Mouse (Mus musculus) bone marrow, adult 2 months (tissue): ENCODE measurements around the gene Maz. TPM values are rescaled to one million over a fixed set of nuclear protein-coding genes. Genes with fewer than 3 reads are reported as not detected.

Source experiments
- H3K27ac ChIP-seq: fragments of 200-500 bp; 2 replicates; pipeline ENCODE4 v1.5.1; 2012; ENCODE audit warnings: low read depth, mild to moderate bottlenecking, control low read depth, inconsistent platforms, low read length; ENCODE audit not compliant: control insufficient read depth, poor library complexity, insufficient read depth
- H3K4me1 ChIP-seq: fragments of 200-500 bp; 2 replicates; pipeline ENCODE4 v1.6.1; 2011; ENCODE audit warnings: low read length; ENCODE audit not compliant: control insufficient read depth, insufficient read depth
- H3K4me3 ChIP-seq: fragments of 200-500 bp; replicated peaks from 2 replicates; pipeline ENCODE3; 2011; ENCODE audit warnings: mild to moderate bottlenecking, low read depth, low read length, control low read depth; ENCODE audit not compliant: control insufficient read depth
- CTCF ChIP-seq: fragments of 200-500 bp; IDR thresholded peaks from 2 replicates; pipeline ENCODE4 v1.5.1; 2011; ENCODE audit warnings: low read length, control low read depth; ENCODE audit not compliant: control insufficient read depth, insufficient read depth
- POLR2A ChIP-seq: fragments of 200-500 bp; IDR thresholded peaks from 2 replicates; pipeline ENCODE4 v1.6.1; 2011; ENCODE audit warnings: low read depth, mild to moderate bottlenecking, control low read depth, low read length, borderline replicate concordance; ENCODE audit not compliant: control insufficient read depth
- WGBS: fragments of 180-500 bp; shearing (Covaris S2); methylation state at CpG from one replicate; pipeline ENCODE4 v1.1.7; 2018; 5-methylcytosine and 5-hydroxymethylcytosine counted together
- polyA plus RNA-seq: library from polyadenylated mRNA; stranded (reverse); fragments of >200 nt; gene quantifications from 2 replicates; pipeline ENCODE4 v1.2.4, GENCODE M21; 2011; ENCODE audit warnings: low replicate concordance; ENCODE audit not compliant: missing spikeins, insufficient read depth, insufficient read length

Gene Maz
- polyA plus RNA-seq, 1 experiment, result 314 TPM

- peak overlapping the region; percentile 98 for H3K27ac ChIP-seq
- H3K4me1 ChIP-seq, result peaks cover 14% of the 10 kb centered on the region
- H3K4me3 ChIP-seq, result peak overlapping the region; percentile 63
- TF ChIP-seq CTCF, result peak; percentile 87
- TF ChIP-seq POLR2A, result peak; percentile 76
- under 1% methylated on average over 30 of the region's 30 CpGs for WGBS
Observed at GRCm38 (mm10) chr7:127024755-127025555, 1.9 kb downstream of the Maz start.

GRCm38 (mm10) chr7:127023896-127024690 is 2.7 kb downstream of the Maz start:
- H3K27ac ChIP-seq, result peak overlapping the region; percentile 98
- 15% methylated on average over 19 of the region's 19 CpGs for WGBS
- H3K4me3 ChIP-seq, result peak overlapping the region; percentile 63
- TF ChIP-seq POLR2A (no peak), CTCF (no peak)
- peaks cover 14% of the 10 kb centered on the region for H3K4me1 ChIP-seq

GRCm38 (mm10) chr7:127023272-127023691 is 3.6 kb downstream of the Maz start:
- peaks cover 14% of the 10 kb centered on the region for H3K4me1 ChIP-seq
- H3K4me3 ChIP-seq, result no peak overlapping the region
- whole genome bisulfite sequencing, result 75% methylated on average over 13 of the region's 13 CpGs
- H3K27ac ChIP-seq, result no peak overlapping the region
- TF ChIP-seq POLR2A (no peak), CTCF (no peak)

- Histone ChIP-seq H3K4me3 (no peak overlapping the region), H3K4me1 (peaks cover 10% of the 10 kb centered on the region), H3K27ac (no peak overlapping the region)
- WGBS, result 76% methylated on average over 7 of the region's 7 CpGs
- TF ChIP-seq CTCF, result no peak
- no peak for TF ChIP-seq POLR2A
Observed at GRCm38 (mm10) chr7:127022528-127023271, 4.1 kb downstream of the Maz start.

GRCm38 (mm10) chr7:127021563-127022527 is 5.0 kb downstream of the Maz start:
- TF ChIP-seq POLR2A (0 out of 2 replicates have a peak, but pooled peaks have one; percentile 18), CTCF (no peak)
- Histone ChIP-seq H3K4me3 (no peak overlapping the region), H3K4me1 (peaks cover 9% of the 10 kb centered on the region), H3K27ac (no peak overlapping the region)
- WGBS, result 43% methylated on average over 5 of the region's 5 CpGs

- peak within 1 kb of the TSS; percentile 16 for H3K4me3 ChIP-seq
- peaks cover 9% of the 10 kb centered on the region for H3K4me1 ChIP-seq
- no peak within 1 kb of the TSS for H3K27ac ChIP-seq
- whole genome bisulfite sequencing, result 3% methylated on average over 37 of the region's 37 CpGs
- TF ChIP-seq POLR2A, result no peak
- no peak for TF ChIP-seq CTCF
Observed at GRCm38 (mm10) chr7:127020901-127021562, 5.8 kb downstream of the Maz start, which contains the start of the genes Gm42742 and Prrt2. Gene Gm42742, minus strand, starts transcription at chr7:127021097. Gene Prrt2, minus strand, starts transcription at chr7:127021211.
